Comparison of ENCODE assay signal across 20 mouse cellular contexts in the genomic region with DNA sequence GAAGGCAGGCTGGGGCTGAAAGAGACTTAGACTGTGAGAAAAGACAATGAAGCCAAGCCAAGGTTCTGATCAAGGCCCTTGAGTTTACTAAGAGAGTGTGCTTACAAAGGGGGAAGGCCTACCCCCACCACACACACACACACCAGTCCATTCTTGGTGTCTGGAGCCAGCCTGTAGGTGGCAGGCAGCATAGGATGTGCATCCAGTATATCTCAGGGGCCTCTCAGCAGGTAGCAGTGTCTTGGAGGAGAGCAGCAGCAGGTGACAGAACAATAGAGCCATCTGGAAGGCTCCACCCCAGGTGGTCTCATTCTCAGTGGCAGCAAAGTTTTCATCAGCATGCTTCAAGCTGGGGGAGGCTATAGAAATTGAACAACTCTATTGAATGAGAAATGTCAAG.
"Had no signal": no experiment of that assay in that cellular context is flagged by ENCODE, and none has a peak within 500 bp of the region (broad histone marks: within the 10 kb centered on the region; RNA-seq: fewer than 3 reads in every experiment).

No protein-coding gene starts in this region.

- H3K27me3 ChIP-seq: kidney, embryonic 15.5 days; limb, embryonic 12.5 days; limb, embryonic 15.5 days; stomach, embryonic 15.5 days had no signal

- H3K9me3 ChIP-seq: kidney, embryonic 15.5 days; limb, embryonic 12.5 days; limb, embryonic 15.5 days; stomach, embryonic 15.5 days had no signal

- H3K4me3 ChIP-seq: kidney, embryonic 15.5 days; limb, embryonic 12.5 days; limb, embryonic 15.5 days; myocyte; stomach, embryonic 15.5 days had no signal

- DNase-seq: kidney, adult 8-10 months; kidney, postnatal 10 days; kidney, postnatal 36 days; left cerebral cortex, postnatal 4 days; liver, postnatal 0 days; lung, embryonic 14.5 days; retina, postnatal 1 day; right cerebral cortex, postnatal 25 days; spleen, adult 18-20 months; thymus, postnatal 25 days had no signal

- H3K4me2 ChIP-seq: kidney, embryonic 15.5 days; limb, embryonic 12.5 days; limb, embryonic 15.5 days; liver, embryonic 11.5 days; lung, embryonic 14.5 days; stomach, embryonic 15.5 days had no signal

- H3K36me3 ChIP-seq: kidney, embryonic 15.5 days; limb, embryonic 12.5 days; limb, embryonic 15.5 days; stomach, embryonic 15.5 days had no signal

- H3K4me1 ChIP-seq: kidney, embryonic 15.5 days; limb, embryonic 12.5 days; limb, embryonic 15.5 days; stomach, embryonic 15.5 days had no signal

- H3K9ac ChIP-seq: kidney, embryonic 15.5 days; limb, embryonic 12.5 days; limb, embryonic 15.5 days; liver, embryonic 14.5 days; liver, postnatal 0 days; lung, embryonic 14.5 days; stomach, embryonic 15.5 days had no signal

- H3K27ac ChIP-seq: kidney, embryonic 15.5 days; limb, embryonic 12.5 days; limb, embryonic 15.5 days; liver, embryonic 14.5 days; macrophage; stomach, embryonic 15.5 days had no signal

- ATAC-seq: liver, postnatal 0 days; lung, postnatal 0 days; midbrain, embryonic 16.5 days had no signal
